Mouse (Mus musculus): ENCODE results near the gene Sox1.

- no peak for TF ChIP-seq POLR2A (IDR thresholded peaks at IDR 0.05; ENCODE audit: borderline replicate concordance, low read depth, low read length)
- TF ChIP-seq CTCF (IDR thresholded peaks at IDR 0.05; ENCODE audit: low read depth, low read length), result no peak
Observed at GRCm38 (mm10) chr8:12429601-12430172, 34.6 kb downstream of the Sox1 start.
